Mouse (Mus musculus) erythroblast, embryonic 14.5 days (primary cell): Measurements from ENCODE around the gene Erh.

Experiments
- GATA1 ChIP-seq: IDR thresholded peaks from 2 replicates; pipeline ENCODE4 v1.6.1; 2012; ENCODE audit warnings: low read length, inconsistent platforms, mixed read lengths
- TAL1 ChIP-seq: IDR thresholded peaks from 3 replicates; pipeline ENCODE4 v1.6.1; 2012; ENCODE audit warnings: low read length, inconsistent platforms, mixed read lengths

DNA sequence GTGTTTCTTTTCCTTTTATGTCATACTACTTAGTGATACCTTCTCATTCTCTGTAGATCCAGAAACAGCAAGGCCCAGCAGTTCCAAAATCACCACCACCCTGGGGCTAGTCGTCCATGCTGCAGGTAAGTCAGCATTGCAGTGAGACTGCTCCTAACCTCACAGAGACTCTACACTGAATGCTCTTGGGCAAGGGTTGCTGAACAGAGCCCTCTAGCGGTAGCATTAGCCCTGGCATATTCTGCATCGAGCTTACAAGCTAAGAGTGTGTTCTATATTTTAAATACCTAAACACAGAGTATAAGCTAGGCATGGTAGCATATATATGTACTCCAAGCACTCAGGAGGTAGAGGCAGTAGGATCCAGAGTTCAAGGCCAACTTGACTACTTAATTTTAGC lies 29.0 kb upstream of the Erh start:
- no peak for TF ChIP-seq TAL1
- no peak for TF ChIP-seq GATA1
